Mouse (Mus musculus): ENCODE data around the gene Slc5a5.

DNA sequence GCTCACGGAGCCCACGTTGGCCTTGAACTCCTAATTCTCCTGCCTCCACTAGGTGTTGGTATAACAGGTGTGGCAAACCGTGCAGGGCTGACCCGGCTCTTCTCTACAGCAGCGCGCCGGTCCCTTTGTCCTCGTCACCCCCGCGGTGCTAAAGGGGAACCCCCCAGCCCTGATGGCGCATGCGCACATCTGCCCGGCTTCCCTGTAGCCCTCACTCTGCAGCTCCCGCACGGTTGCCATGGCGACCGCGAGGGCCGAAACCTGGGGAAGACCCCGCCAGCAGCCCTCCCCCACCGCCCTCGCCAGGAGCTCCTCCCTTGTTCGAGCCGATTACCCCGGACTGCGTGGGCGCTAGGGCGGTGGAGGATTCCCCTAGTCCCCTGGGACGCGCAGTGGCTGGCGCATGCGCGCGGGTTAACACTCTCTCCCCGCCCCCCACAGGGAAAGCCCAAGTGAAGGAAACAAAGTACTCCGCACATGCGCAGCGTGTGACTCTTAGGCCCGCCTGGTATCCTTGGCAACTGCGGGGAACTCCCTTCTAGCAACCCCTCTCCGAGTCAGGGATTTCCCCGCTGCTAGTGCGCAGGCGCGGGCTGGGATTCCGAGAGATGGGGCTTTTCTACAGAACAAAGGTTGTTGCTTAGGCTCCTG, 27.1 kb downstream of the Slc5a5 start:
- TF ChIP-seq CTCF (IDR thresholded peaks at IDR 0.05; ENCODE audit: control insufficient read depth, insufficient read depth, insufficient read length) (no peak), MYOG (IDR thresholded peaks at IDR 0.05; ENCODE audit: control insufficient read depth, extremely low read depth, insufficient read length) (no peak), USF1 (IDR thresholded peaks at IDR 0.05; ENCODE audit: low read depth) (no peak), CEBPB (IDR thresholded peaks at IDR 0.05; ENCODE audit: low read depth) (no peak), MYOD1 (IDR thresholded peaks at IDR 0.05; ENCODE audit: control insufficient read depth, insufficient read length, low read depth) (no peak)
